Mouse (Mus musculus): ENCODE results near the gene Clpx. TPM values are rescaled to one million over a fixed set of nuclear protein-coding genes. Genes with fewer than 3 reads are reported as not detected.

Clpx gene
- total RNA-seq (2023): 10 to 100 TPM; 17.7 to 19.9 TPM

DNA sequence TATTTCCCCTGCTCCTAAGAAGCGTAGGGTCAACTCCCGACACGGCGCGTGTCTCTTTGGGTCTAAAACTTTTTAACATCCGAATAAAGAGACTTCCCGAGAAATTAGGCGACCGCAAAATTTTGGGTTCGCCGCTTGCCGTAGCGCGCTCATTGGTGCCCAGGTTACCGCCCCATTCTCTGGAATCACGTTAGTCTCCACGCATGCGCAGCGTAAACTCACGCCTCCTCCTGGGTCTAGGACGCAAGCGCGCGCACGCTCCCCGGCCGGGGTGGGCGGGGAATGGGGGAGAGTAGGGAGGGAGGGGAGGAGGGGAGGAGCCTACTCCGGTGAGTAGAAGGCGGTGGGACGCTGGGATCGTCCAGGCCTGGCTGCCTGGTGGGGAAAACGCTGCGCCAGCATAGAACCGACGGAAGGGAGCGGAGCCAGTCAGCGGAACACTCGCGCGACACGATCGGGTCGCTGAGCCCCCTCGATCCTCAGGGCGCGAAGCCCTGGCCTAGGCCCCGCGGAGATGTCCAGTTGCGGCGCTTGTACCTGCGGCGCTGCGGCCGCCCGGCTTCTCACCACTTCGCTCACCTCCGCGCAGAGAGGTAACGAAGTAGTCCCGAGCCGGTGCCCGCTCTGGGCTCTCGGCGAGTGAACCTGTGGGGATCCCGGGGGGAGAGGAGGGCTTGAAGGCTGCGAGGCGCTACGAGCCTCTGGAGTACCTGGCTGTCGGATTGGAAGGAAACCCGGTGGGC is at the start of gene Clpx:
TSS of gene Clpx (plus strand) at position 288 of the 743 bp plus-strand sequence.

DNA sequence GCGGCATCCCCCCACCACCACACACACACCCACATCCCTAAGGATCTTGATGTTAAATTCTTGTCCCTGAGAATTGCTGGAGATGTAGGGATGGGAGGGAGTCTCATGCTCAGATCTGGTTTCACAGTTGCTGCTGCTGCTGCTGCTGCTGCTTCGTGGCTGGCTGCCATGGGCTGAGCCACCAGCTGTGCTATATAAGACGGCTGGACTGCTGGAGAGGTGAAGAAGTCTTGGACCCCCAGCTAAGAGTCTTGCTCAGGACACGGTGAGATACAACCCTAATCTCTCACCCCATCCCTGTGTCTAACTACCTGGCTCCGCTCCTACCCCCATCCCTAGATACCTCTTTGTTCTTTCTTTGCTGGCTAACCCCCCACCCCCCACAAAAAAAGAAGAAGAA is 29.1 kb upstream of the Clpx start, which contains the start of gene Cilp:
TSS of gene Cilp (plus strand) at position 222 of the 400 bp plus-strand sequence.

DNA sequence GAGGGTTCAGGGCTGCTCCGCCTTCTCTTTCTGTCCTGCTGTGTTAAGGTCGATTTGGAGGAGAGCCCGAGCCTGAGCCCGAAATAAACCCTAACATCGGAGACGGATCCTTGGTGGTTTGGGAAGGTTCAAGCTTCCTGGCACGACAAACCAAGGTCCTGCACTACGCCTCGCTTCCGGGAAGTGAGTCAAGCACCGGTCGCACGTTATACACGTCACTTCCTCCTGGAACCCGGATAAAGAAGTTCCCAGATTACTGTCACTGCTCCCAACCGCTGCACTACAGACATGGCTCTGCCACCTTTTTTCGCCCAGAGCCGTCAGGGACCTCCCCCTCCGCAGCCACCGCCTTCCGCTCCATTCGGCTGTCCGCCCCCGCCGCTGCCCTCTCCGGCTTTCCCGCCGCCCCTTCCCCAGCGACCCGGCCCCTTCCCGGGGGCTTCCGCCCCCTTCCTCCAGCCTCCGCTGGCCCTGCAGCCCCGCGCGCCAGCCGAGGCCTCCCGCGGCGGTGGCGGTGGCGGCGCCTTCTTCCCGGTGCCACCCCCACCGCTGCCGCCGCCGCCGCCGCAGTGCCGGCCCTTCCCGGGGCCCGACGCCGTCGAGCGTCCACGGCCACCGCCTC is 51.9 kb downstream of the Clpx start, which contains the start of gene Pdcd7:
TSS of gene Pdcd7 (plus strand) at position 251 of the 622 bp plus-strand sequence.

DNA sequence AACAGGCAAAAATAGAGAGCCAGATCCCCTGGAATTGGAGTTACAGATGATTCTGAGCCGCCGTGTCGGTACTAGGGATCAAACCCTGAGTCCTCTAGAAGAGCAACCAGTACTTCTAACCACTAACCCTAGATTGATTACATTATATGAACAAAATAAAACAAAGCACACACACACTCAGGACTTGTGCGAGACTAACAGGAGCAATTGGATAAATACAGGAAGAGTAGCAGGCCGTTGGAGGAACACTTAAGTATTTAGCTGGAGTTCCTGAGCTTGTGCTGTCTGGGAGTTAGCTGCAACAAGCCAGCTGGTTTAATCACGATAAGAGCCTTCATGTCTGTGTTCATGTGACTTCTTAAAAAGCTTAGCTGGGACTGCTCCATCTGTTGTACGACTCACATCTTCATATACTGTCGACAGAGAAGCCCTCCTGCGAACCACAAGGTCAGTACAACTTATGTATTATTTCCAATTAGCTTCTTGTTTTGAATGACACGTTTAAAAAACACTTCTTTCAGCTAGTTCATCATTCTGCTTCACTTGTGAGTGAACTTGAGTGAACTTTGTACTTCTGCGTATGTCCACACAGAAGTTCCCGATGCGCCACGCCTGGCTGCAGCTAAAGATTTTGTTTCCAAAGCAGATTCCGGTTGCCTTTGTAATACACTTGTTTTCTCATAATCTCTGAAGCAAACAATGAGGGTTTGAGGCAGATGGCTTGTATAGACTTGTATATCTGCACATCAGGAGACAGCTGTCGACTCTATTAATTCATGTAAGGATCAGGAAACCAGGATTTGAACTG is 66.8 kb downstream of the Clpx start, which contains the start of gene Ubap1l:
TSS of gene Ubap1l (plus strand) at position 401 of the 808 bp plus-strand sequence.

Other genes with a start within 250 kb of the Clpx start
- gene Igdcc4, start 192.8 kb upstream of the Clpx start, total RNA-seq (2023): under 1 TPM; 0.44 to 0.51 TPM
- not detected for gene Igdcc3, start 153.1 kb upstream of the Clpx start, total RNA-seq (2023)
- 1 to 10 TPM; 4.1 to 5.0 TPM for gene Parp16, start 98.9 kb upstream of the Clpx start, total RNA-seq (2023)
- gene Cilp, start 29.1 kb upstream of the Clpx start, total RNA-seq (2023): not detected
- gene Pdcd7, start 51.8 kb downstream of the Clpx start, total RNA-seq (2023): 10 to 100 TPM; 12.4 to 17.0 TPM
- under 1 TPM in 1 of 2 experiments, not detected in 1; 0.86 TPM for gene Ubap1l, start 66.8 kb downstream of the Clpx start, total RNA-seq (2023)
- gene Kbtbd13, start 97.4 kb downstream of the Clpx start, total RNA-seq (2023): not detected
- gene Rasl12, start 104.2 kb downstream of the Clpx start, total RNA-seq (2023): not detected
- gene Slc51b, start 128.7 kb downstream of the Clpx start, total RNA-seq (2023): not detected
- gene Mtfmt, start 141.5 kb downstream of the Clpx start, total RNA-seq (2023): 1 to 10 TPM; 6.0 to 8.0 TPM
- 10 to 100 TPM; 68.9 to 73.7 TPM for gene Spg21, start 166.7 kb downstream of the Clpx start, total RNA-seq (2023)
- under 1 TPM in 1 of 2 experiments, not detected in 1; 0.24 TPM for gene Ankdd1a, start 225.9 kb downstream of the Clpx start, total RNA-seq (2023)

All from neutrophil, adult 83 days (primary cell).